Mouse (Mus musculus) CH12.LX (cell line): ENCODE results near the gene Foxk1. TPM values are rescaled to one million over a fixed set of nuclear protein-coding genes. Genes with fewer than 3 reads are reported as not detected.

Experiments
- DNase-seq: peaks from one replicate; pipeline ENCODE4 v3.0.0-alpha.2; 2013; ENCODE audit errors: extremely low read depth
- H3K27ac ChIP-seq: 2 replicates; pipeline ENCODE4 v1.5.1; 2012; ENCODE audit warnings: low read depth, mild to moderate bottlenecking, control low read depth, moderate library complexity; ENCODE audit not compliant: insufficient read depth
- H3K27me3 ChIP-seq: replicated peaks from 2 replicates; pipeline ENCODE3; 2012; ENCODE audit warnings: inconsistent platforms
- H3K36me3 ChIP-seq, 2 experiments: replicated peaks in 1 of 2; 2 replicates each; pipeline versions ENCODE3 to v1.6.1; 2012; ENCODE audit warnings: inconsistent platforms in 1 of 2, low read length in 1 of 2, mild to moderate bottlenecking in 1 of 2, mixed read lengths in 1 of 2, moderate library complexity in 1 of 2; ENCODE audit not compliant: control insufficient read depth in 1 of 2, insufficient read depth in 1 of 2
- H3K4me1 ChIP-seq, 2 experiments: 2 replicates each; pipeline ENCODE4 v1.6.1; 2012; ENCODE audit warnings: inconsistent platforms in 1 of 2, moderate library complexity in 1 of 2; ENCODE audit not compliant: insufficient read depth in 2 of 2, control insufficient read depth in 1 of 2
- H3K4me2 ChIP-seq: 2 replicates; pipeline ENCODE4 v1.6.1; 2012; ENCODE audit warnings: low read depth, mild to moderate bottlenecking, control low read depth; ENCODE audit not compliant: poor library complexity, insufficient read depth, severe bottlenecking
- H3K4me3 ChIP-seq, 3 experiments: fragments of 150-350 bp in 1 of 3; sonication (generic) in 1 of 3; replicated peaks in 1 of 3; 2 replicates each; pipeline versions ENCODE3 to v1.5.1; 2011 to 2012; ENCODE audit warnings: low read depth in 2 of 3, low read length in 2 of 3, mild to moderate bottlenecking in 2 of 3, moderate library complexity in 2 of 3, control low read depth in 1 of 3, improper control_type of control experiment in 1 of 3, inconsistent platforms in 1 of 3, mixed read lengths in 1 of 3; ENCODE audit not compliant: poor library complexity in 1 of 3
- H3K79me2 ChIP-seq: replicated peaks from 2 replicates; pipeline ENCODE4 v1.6.1; 2012; ENCODE audit warnings: mild to moderate bottlenecking, moderate library complexity; ENCODE audit not compliant: control insufficient read depth, poor library complexity, insufficient read depth, severe bottlenecking; ENCODE audit errors: extremely low read depth
- H3K9ac ChIP-seq: 2 replicates; pipeline ENCODE4 v1.6.1; 2012; ENCODE audit warnings: low read depth, mild to moderate bottlenecking, control low read depth, moderate library complexity; ENCODE audit not compliant: insufficient read depth
- H3K9me3 ChIP-seq: replicated peaks from 2 replicates; pipeline ENCODE3; 2012; ENCODE audit warnings: low read length, inconsistent platforms, mixed read lengths
- BHLHE40 ChIP-seq: IDR thresholded peaks from 2 replicates; pipeline ENCODE4 v1.6.1; 2011; ENCODE audit warnings: mild to moderate bottlenecking, low read depth, low read length, improper control_type of control experiment
- CHD1 ChIP-seq: IDR thresholded peaks from 2 replicates; pipeline ENCODE4 v1.6.1; 2012; ENCODE audit warnings: low read depth, low read length, improper control_type of control experiment, inconsistent platforms
- CHD2 ChIP-seq: IDR thresholded peaks from 2 replicates; pipeline ENCODE4 v1.6.1; 2011; ENCODE audit warnings: low read length, improper control_type of control experiment
- CTCF ChIP-seq, 2 experiments: IDR thresholded peaks in 1 of 2; conservative IDR thresholded peaks in 1 of 2; 2 replicates each; pipeline ENCODE4 v1.5.1; 2011 to 2012; ENCODE audit warnings: low read depth in 2 of 2, low read length in 2 of 2, improper control_type of control experiment in 1 of 2, inconsistent platforms in 1 of 2, mild to moderate bottlenecking in 1 of 2, moderate library complexity in 1 of 2
- E2F4 ChIP-seq: IDR thresholded peaks from 2 replicates; pipeline ENCODE4 v1.6.1; 2011; ENCODE audit warnings: low read depth, low read length, improper control_type of control experiment; ENCODE audit not compliant: insufficient replicate concordance
- ELF1 ChIP-seq: IDR thresholded peaks from 2 replicates; pipeline ENCODE4 v1.6.1; 2014; ENCODE audit warnings: low read depth, mild to moderate bottlenecking, inconsistent platforms, low read length, improper control_type of control experiment
- EP300 ChIP-seq: IDR thresholded peaks from 2 replicates; pipeline ENCODE4 v1.6.1; 2011; ENCODE audit warnings: low read length, improper control_type of control experiment
- ETS1 ChIP-seq: conservative IDR thresholded peaks from 2 replicates; pipeline ENCODE4 v1.6.1; 2012; ENCODE audit warnings: low read depth, mild to moderate bottlenecking, inconsistent platforms, low read length, improper control_type of control experiment, moderate library complexity
- GABPA ChIP-seq: IDR thresholded peaks from 2 replicates; pipeline ENCODE4 v1.6.1; 2012; ENCODE audit warnings: low read depth, low read length, improper control_type of control experiment, inconsistent platforms; ENCODE audit not compliant: insufficient replicate concordance
- HCFC1 ChIP-seq: IDR thresholded peaks from 2 replicates; pipeline ENCODE4 v1.6.1; 2012; ENCODE audit warnings: low read depth, mild to moderate bottlenecking, inconsistent platforms, low read length, improper control_type of control experiment
- IRF4 ChIP-seq: IDR thresholded peaks from 2 replicates; pipeline ENCODE4 v1.6.1; 2014; ENCODE audit warnings: low read depth, mild to moderate bottlenecking, inconsistent platforms, low read length, improper control_type of control experiment
- JUN ChIP-seq: IDR thresholded peaks from 2 replicates; pipeline ENCODE4 v1.6.1; 2011; ENCODE audit warnings: low read depth, mild to moderate bottlenecking, low read length, improper control_type of control experiment, moderate library complexity; ENCODE audit not compliant: insufficient read depth
- JUND ChIP-seq: conservative IDR thresholded peaks from 2 replicates; pipeline ENCODE4 v1.6.1; 2011; ENCODE audit warnings: low read depth, low read length, improper control_type of control experiment
- KAT2A ChIP-seq: IDR thresholded peaks from 2 replicates; pipeline ENCODE4 v1.6.1; 2012; ENCODE audit warnings: low read length, improper control_type of control experiment, inconsistent platforms; ENCODE audit not compliant: insufficient replicate concordance
- MAFK ChIP-seq: IDR thresholded peaks from 2 replicates; pipeline ENCODE4 v1.6.1; 2011; ENCODE audit warnings: low read length, improper control_type of control experiment; ENCODE audit not compliant: insufficient replicate concordance
- MAX ChIP-seq: IDR thresholded peaks from 2 replicates; pipeline ENCODE4 v1.6.1; 2011; ENCODE audit warnings: low read length, improper control_type of control experiment
- MAZ ChIP-seq: IDR thresholded peaks from 2 replicates; pipeline ENCODE4 v1.6.1; 2012; ENCODE audit warnings: low read depth, mild to moderate bottlenecking, inconsistent platforms, low read length, improper control_type of control experiment, moderate library complexity
- MEF2A ChIP-seq: IDR thresholded peaks from 2 replicates; pipeline ENCODE4 v1.6.1; 2014; ENCODE audit warnings: low read depth, mild to moderate bottlenecking, inconsistent platforms, low read length, improper control_type of control experiment, borderline replicate concordance
- MXI1 ChIP-seq: IDR thresholded peaks from 2 replicates; pipeline ENCODE4 v1.6.1; 2011; ENCODE audit warnings: mild to moderate bottlenecking, low read depth, low read length, improper control_type of control experiment
- MYC ChIP-seq: IDR thresholded peaks from 2 replicates; pipeline ENCODE4 v1.6.1; 2011; ENCODE audit warnings: low read depth, mild to moderate bottlenecking, improper control_type of control experiment, low read length
- NELFE ChIP-seq: IDR thresholded peaks from 2 replicates; pipeline ENCODE4 v1.6.1; 2011; ENCODE audit warnings: low read depth, low read length, improper control_type of control experiment
- NRF1 ChIP-seq: IDR thresholded peaks from 2 replicates; pipeline ENCODE4 v1.6.1; 2014; ENCODE audit warnings: low read depth, mild to moderate bottlenecking, inconsistent platforms, low read length, improper control_type of control experiment, moderate library complexity
- PAX5 ChIP-seq: IDR thresholded peaks from 2 replicates; pipeline ENCODE4 v1.6.1; 2012; ENCODE audit warnings: low read length, inconsistent platforms, mixed read lengths
- POLR2A ChIP-seq: IDR thresholded peaks from 2 replicates; pipeline ENCODE4 v1.6.1; 2011; ENCODE audit warnings: low read depth, mild to moderate bottlenecking, improper control_type of control experiment, low read length
- POLR2AphosphoS2 ChIP-seq: IDR thresholded peaks from 2 replicates; pipeline ENCODE4 v1.6.1; 2011; ENCODE audit warnings: low read depth, low read length, improper control_type of control experiment
- RAD21 ChIP-seq: IDR thresholded peaks from 2 replicates; pipeline ENCODE4 v1.6.1; 2011; ENCODE audit warnings: low read depth, mild to moderate bottlenecking, low read length, improper control_type of control experiment, moderate library complexity
- RCOR1 ChIP-seq: conservative IDR thresholded peaks from 2 replicates; pipeline ENCODE4 v1.6.1; 2012; ENCODE audit warnings: low read depth, mild to moderate bottlenecking, inconsistent platforms, low read length, improper control_type of control experiment
- SIN3A ChIP-seq: IDR thresholded peaks from 2 replicates; pipeline ENCODE4 v1.6.1; 2012; ENCODE audit warnings: low read length, improper control_type of control experiment, inconsistent platforms
- SMC3 ChIP-seq: IDR thresholded peaks from 2 replicates; pipeline ENCODE4 v1.6.1; 2011; ENCODE audit warnings: low read depth, low read length, improper control_type of control experiment
- TBP ChIP-seq: conservative IDR thresholded peaks from 2 replicates; pipeline ENCODE4 v1.6.1; 2011; ENCODE audit warnings: low read depth, low read length, improper control_type of control experiment
- TCF12 ChIP-seq: IDR thresholded peaks from 2 replicates; pipeline ENCODE4 v1.6.1; 2014; ENCODE audit warnings: low read depth, mild to moderate bottlenecking, inconsistent platforms, low read length, improper control_type of control experiment
- UBTF ChIP-seq: IDR thresholded peaks from 2 replicates; pipeline ENCODE4 v1.6.1; 2012; ENCODE audit warnings: low read depth, mild to moderate bottlenecking, inconsistent platforms, low read length, improper control_type of control experiment, moderate library complexity
- USF1 ChIP-seq: IDR thresholded peaks from 2 replicates; pipeline ENCODE4 v1.6.1; 2014; ENCODE audit warnings: low read depth, mild to moderate bottlenecking, inconsistent platforms, low read length, improper control_type of control experiment
- USF2 ChIP-seq: conservative IDR thresholded peaks from 2 replicates; pipeline ENCODE4 v1.6.1; 2011; ENCODE audit warnings: low read depth, low read length, improper control_type of control experiment
- ZC3H11A ChIP-seq: IDR thresholded peaks from 2 replicates; pipeline ENCODE4 v1.6.1; 2012; ENCODE audit warnings: low read depth, mild to moderate bottlenecking, inconsistent platforms, low read length, improper control_type of control experiment
- ZKSCAN1 ChIP-seq: IDR thresholded peaks from 2 replicates; pipeline ENCODE4 v1.6.1; 2012; ENCODE audit warnings: low read depth, inconsistent platforms, low read length, improper control_type of control experiment, borderline replicate concordance
- ZMIZ1 ChIP-seq: IDR thresholded peaks from 2 replicates; pipeline ENCODE4 v1.6.1; 2012; ENCODE audit warnings: low read depth, mild to moderate bottlenecking, inconsistent platforms, low read length, improper control_type of control experiment
- ZNF384 ChIP-seq: IDR thresholded peaks from 2 replicates; pipeline ENCODE4 v1.6.1; 2012; ENCODE audit warnings: low read depth, low read length, improper control_type of control experiment, inconsistent platforms
- dilution Hi-C: fragments of 300-500 bp; cut with MboI; formaldehyde crosslinking; loops from 2 replicates; pipeline ENCODE4 v1.14.3; 2020; ENCODE audit warnings: low sequenced_read_pairs; ENCODE audit not compliant: extremely low pct_unique_long_range_greater_than_20kb, extremely low pct_ligation_motif_present
- in situ Hi-C: fragments of 300-500 bp; cut with MboI; formaldehyde crosslinking; loops from 3 replicates; pipeline ENCODE4 v1.14.3; 2019; ENCODE audit warnings: low sequenced_read_pairs, low pct_ligation_motif_present, low pct_unique_long_range_greater_than_20kb, mixed read lengths
- polyA plus RNA-seq: library from polyadenylated mRNA; unstranded; fragments of >175 nt; gene quantifications from 2 replicates; pipeline ENCODE4 v1.2.1, GENCODE M21; 2012; ENCODE audit warnings: low read depth; ENCODE audit not compliant: insufficient read length
- total RNA-seq, 2 experiments: library from RNA; depleted of rRNA; stranded (reverse); fragments of 300-350 nt in 1 of 2; fragments of >200 nt in 1 of 2; gene quantifications; 2 replicates each; pipeline ENCODE4 v1.2.3; 2012 to 2014

Gene Foxk1
- total and polyA plus RNA-seq, 3 experiments: 5.3 to 23.4 (median 11.3) TPM

- Histone ChIP-seq H3K4me1 (peaks cover 18 to 89% of the 10 kb centered on the region in 2 experiments), H3K4me3 (no peak overlapping the region), H3K27me3 (no peaks in the 10 kb centered on the region), H3K9ac (peak overlapping the region; percentile 42), H3K9me3 (no peaks in the 10 kb centered on the region)
- DNase-seq: peak; percentile 89
- TF ChIP-seq MAFK (no peak), MYC (peak; percentile 97), NRF1 (no peak), MAX (peak; percentile 97), SIN3A (no peak), ELF1 (no peak), POLR2A (peak; percentile 39; the same call in 1 of the 2 replicates), EP300 (no peak), MAZ (no peak), MEF2A (peak; percentile 93), NELFE (no peak), JUND (no peak), IRF4 (peak; percentile 19; the same call in 1 of the 2 replicates), HCFC1 (no peak), SMC3 (no peak), USF2 (peak; percentile 88), KAT2A (no peak), ZKSCAN1 (no peak), CTCF (conservative IDR thresholded peaks at IDR 0.05 in 1 of 2, IDR thresholded peaks at IDR 0.05 in 1 of 2; ENCODE audit: low read depth in 2 of 2, low read length in 2 of 2) (no peak), E2F4 (no peak), CHD2 (no peak), USF1 (peak; percentile 86), GABPA (no peak), JUN (no peak), ZC3H11A (no peak), POLR2AphosphoS2 (no peak), PAX5 (no peak), RAD21 (no peak), ETS1 (peak; percentile 65), MXI1 (peak; percentile 95), TBP (0 out of 2 replicates have a peak, but pooled peaks have one; percentile 30), RCOR1 (no peak), BHLHE40 (peak; percentile 76), CHD1 (no peak; the same call in 1 of the 2 replicates), TCF12 (no peak), ZNF384 (no peak), UBTF (no peak), ZMIZ1 (no peak)
- TF ChIP-seq, all 38 proteins: peak for 11
- H3K36me3 ChIP-seq: peaks cover 0 to 65% of the 10 kb centered on the region in 2 experiments
- H3K27ac ChIP-seq: peak overlapping the region; percentile 85
- peaks cover 45% of the 10 kb centered on the region for H3K79me2 ChIP-seq
- in situ Hi-C loops: no loop called here
- dilution Hi-C loops: no loop called here
- peak overlapping the region; percentile 47 for H3K4me2 ChIP-seq
These were observed 14.9 kb downstream of the Foxk1 start for GRCm38 (mm10) chr5:142416070-142416775.
